Mouse (Mus musculus) brain, embryonic 14.5 days (tissue): ENCODE measurements around the gene Map3k14.

Experiments
- CTCF ChIP-seq: fragments of 200-500 bp; IDR thresholded peaks from 2 replicates; pipeline ENCODE4 v1.5.1; 2012; ENCODE audit warnings: inconsistent platforms, mild to moderate bottlenecking, moderate library complexity, borderline replicate concordance; ENCODE audit not compliant: insufficient read depth, insufficient read length; ENCODE audit errors: extremely low read depth
- POLR2A ChIP-seq: fragments of 200-500 bp; IDR thresholded peaks from 2 replicates; pipeline ENCODE4 v1.6.1; 2012; ENCODE audit warnings: mild to moderate bottlenecking, inconsistent platforms, borderline replicate concordance; ENCODE audit not compliant: poor library complexity, insufficient read depth, insufficient read length, severe bottlenecking; ENCODE audit errors: extremely low read depth

DNA sequence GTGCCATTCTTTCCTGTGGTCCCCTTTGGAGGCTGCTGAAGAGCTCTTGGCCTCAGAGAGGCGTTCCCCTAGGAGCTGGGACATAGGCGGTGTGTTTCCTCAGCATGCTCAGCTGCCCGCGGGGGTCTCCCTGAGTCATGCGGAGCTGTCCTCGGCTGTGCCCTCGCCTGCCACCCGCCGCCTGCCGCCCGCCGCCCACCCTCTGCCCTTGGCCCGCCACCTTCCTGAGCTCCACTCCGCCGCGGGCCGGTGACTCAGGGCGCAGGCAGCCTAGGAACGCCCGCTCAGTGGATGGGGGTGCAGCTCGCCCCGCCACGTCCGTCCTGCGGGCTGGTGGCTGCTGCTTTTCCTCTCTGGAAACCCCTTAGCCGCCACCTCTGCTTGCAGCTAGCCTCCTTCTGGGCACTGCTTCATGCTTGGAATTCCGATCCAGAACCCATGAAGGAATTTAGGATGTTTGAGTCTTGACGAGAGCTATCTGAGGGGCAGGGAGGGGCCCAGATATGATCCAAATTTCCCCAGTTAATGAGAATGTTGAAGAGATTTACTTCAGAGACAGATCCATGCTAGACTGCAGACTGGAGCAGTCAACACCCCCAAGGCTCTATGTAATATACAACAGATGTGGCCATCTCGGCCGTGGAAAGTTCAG lies 44.8 kb upstream of the Map3k14 start:
- no peak for TF ChIP-seq POLR2A
- no peak for TF ChIP-seq CTCF
